Mouse (Mus musculus): ENCODE data around the gene Trmt10a. TPM values are rescaled to one million over a fixed set of nuclear protein-coding genes. Genes with fewer than 3 reads are reported as not detected.

Trmt10a gene
- polyA plus RNA-seq, 1 experiment = 2.6 TPM

DNA sequence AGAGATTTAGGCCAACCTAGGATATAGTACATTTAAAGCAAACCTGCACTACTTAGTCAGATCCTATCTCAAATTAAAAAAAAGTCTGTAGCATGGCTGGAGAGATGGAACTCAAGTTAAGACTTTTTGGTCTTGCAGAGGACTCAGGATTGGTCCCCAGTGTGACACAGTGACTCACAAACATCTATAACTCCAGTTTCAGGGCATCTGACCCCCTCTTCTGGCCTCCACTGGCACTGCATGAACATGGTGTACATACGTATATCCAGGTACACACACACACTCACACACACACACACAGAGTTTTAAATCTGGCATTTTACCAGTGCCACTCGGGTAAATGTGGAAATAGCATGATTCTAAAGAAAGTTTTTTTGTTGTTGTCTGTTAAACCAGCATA is 5.6 kb downstream of the Trmt10a start:
- TF ChIP-seq CTCF (IDR thresholded peaks at IDR 0.05; ENCODE audit: low read depth, low read length) (no peak), POLR2A (IDR thresholded peaks at IDR 0.05; ENCODE audit: borderline replicate concordance, low read depth, low read length) (no peak)
- H3K4me3 ChIP-seq (ENCODE audit: insufficient read depth, low read length) = no peak overlapping the region

DNA sequence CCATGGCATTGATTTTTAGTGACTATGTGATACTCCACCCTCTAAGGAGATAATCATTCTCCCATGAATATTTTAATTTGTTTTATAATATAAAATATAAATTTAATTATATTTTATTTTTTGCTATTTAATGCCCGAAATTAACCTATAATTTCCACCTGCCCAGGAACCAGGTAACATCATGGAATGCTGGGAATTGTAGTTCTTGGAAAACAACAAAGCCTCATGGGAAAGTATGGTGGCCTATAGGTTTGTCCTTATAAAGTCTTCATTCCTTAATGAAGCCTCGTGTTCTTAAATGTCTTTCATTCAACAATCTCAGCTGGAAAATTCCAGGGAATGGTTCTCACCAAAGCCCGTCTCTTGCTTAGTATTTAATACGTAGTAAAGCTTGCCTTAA is 11.8 kb downstream of the Trmt10a start:
- no peaks in the 10 kb centered on the region for H3K4me1 ChIP-seq (ENCODE audit: control insufficient read depth, insufficient read depth, low read length)
- no peak overlapping the region for H3K4me3 ChIP-seq (ENCODE audit: insufficient read depth, low read length)
- no peak for TF ChIP-seq CTCF (IDR thresholded peaks at IDR 0.05; ENCODE audit: low read depth, low read length)
- no peak for TF ChIP-seq POLR2A (IDR thresholded peaks at IDR 0.05; ENCODE audit: borderline replicate concordance, low read depth, low read length)
- H3K27ac ChIP-seq (ENCODE audit: insufficient read depth, low read depth, low read length) = no peak overlapping the region

More for the DNA sequence above, 5.6 kb downstream of the Trmt10a start:
- H3K4me1 ChIP-seq (ENCODE audit: control insufficient read depth, insufficient read depth, low read length) = no peaks in the 10 kb centered on the region
- no peak overlapping the region for H3K27ac ChIP-seq (ENCODE audit: insufficient read depth, low read depth, low read length)

DNA sequence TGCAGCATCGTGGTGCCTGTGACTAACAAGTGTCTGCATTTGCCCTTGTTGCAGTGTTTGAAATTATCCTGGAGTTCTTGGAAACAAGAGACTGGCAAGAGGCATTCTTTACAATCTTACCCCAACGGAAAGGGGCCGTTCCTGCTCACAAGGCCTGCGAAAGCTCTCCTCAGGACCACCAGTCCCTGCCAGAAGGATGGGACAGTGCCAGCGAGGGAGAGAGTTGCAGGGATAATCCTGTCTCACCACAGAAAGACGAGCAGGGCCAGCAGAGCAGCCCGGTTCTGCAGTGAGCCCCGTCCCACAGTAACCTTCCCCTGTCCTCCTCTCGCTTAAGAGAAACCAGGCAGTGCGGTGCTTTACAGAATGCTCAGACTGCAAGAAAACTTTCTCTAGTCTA is 13.4 kb downstream of the Trmt10a start:
- no peak overlapping the region for H3K4me3 ChIP-seq (ENCODE audit: insufficient read depth, low read length)
- no peak overlapping the region for H3K27ac ChIP-seq (ENCODE audit: insufficient read depth, low read depth, low read length)
- peaks cover 5% of the 10 kb centered on the region for H3K4me1 ChIP-seq (ENCODE audit: control insufficient read depth, insufficient read depth, low read length)
- TF ChIP-seq CTCF (IDR thresholded peaks at IDR 0.05; ENCODE audit: low read depth, low read length) (no peak), POLR2A (IDR thresholded peaks at IDR 0.05; ENCODE audit: borderline replicate concordance, low read depth, low read length) (no peak)

DNA sequence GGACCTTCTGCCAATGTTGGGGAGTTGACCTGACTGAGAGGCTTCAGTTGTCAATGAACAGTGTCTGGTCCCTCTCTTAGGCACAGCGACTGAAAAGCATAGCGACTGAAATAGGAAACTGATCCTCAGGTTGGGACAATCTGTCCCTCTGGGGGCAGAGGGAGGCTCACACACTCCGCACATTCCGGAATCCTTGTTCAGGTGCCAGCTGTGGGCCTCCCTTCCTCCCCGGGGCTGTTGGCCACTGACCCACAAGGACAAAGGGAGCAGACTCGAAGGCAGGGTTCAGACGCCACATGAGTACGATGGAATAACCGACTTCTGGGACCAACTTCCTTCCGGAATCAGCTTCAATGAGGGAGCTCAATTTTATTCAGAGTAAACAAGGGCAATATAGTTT is 18.4 kb downstream of the Trmt10a start:
- Histone ChIP-seq H3K4me3 (ENCODE audit: insufficient read depth, low read length) (no peak overlapping the region), H3K27ac (ENCODE audit: insufficient read depth, low read depth, low read length) (no peak overlapping the region), H3K4me1 (ENCODE audit: control insufficient read depth, insufficient read depth, low read length) (peaks cover 5% of the 10 kb centered on the region)
- TF ChIP-seq POLR2A (IDR thresholded peaks at IDR 0.05; ENCODE audit: borderline replicate concordance, low read depth, low read length) = no peak
- no peak for TF ChIP-seq CTCF (IDR thresholded peaks at IDR 0.05; ENCODE audit: low read depth, low read length)

DNA sequence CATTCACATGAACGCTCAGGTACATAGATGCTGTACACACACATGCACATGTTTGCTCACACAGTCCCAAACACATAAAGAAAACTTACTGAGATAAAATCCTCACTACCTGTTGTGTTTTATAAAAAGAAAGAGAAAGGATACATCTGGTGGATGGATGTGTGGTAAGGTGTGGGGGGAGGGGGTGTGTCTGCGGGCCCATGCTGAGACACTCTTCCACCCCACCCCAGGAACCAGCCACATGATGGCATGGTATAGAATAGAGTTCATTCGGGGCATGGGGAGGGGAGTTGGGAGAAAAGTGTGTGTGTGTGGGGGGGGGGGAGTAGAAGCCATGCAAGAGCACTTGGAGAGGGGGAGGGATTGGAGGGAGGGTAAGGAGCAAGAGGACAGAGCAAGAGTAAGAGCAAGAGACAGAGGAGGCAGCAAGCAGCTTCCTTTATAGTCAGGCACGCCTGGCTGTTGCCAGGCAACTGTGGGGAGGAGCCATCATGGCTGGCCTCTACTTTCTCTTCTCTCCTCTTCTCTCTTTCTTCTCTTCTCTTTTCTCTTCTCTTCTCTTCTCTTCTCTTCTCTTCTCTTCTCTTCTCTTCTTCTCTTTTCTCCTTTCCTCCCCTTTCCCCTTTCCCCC is 19.4 kb downstream of the Trmt10a start:
- Histone ChIP-seq H3K4me1 (ENCODE audit: control insufficient read depth, insufficient read depth, low read length) (peaks cover 5% of the 10 kb centered on the region), H3K27ac (ENCODE audit: insufficient read depth, low read depth, low read length) (no peak overlapping the region), H3K4me3 (ENCODE audit: insufficient read depth, low read length) (no peak overlapping the region)
- TF ChIP-seq CTCF (IDR thresholded peaks at IDR 0.05; ENCODE audit: low read depth, low read length) (no peak), POLR2A (IDR thresholded peaks at IDR 0.05; ENCODE audit: borderline replicate concordance, low read depth, low read length) (no peak)

DNA sequence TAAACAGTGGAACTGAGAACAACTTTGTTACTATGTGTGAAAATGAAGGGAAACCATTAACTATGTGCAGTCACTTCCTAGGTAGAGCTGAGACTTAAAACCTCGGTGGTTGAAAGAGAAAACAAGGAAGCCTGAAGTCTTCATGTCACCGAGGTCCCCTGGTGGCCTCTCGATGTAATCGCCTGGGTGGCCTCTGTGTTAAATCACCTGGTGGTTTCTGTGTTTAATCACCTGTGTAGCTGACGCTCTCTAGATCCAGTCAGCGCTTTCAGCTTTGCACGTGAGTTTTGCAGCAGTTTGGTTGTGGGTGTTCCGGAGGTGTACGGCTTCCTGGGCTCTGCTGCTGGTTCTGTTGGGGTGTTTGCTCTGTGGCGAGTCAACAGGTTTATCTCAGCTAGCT is 30.0 kb downstream of the Trmt10a start:
- TF ChIP-seq CTCF (IDR thresholded peaks at IDR 0.05; ENCODE audit: low read depth, low read length) = no peak
- TF ChIP-seq POLR2A (IDR thresholded peaks at IDR 0.05; ENCODE audit: borderline replicate concordance, low read depth, low read length) = no peak
- Histone ChIP-seq H3K4me3 (ENCODE audit: insufficient read depth, low read length) (no peak overlapping the region), H3K27ac (ENCODE audit: insufficient read depth, low read depth, low read length) (no peak overlapping the region), H3K4me1 (ENCODE audit: control insufficient read depth, insufficient read depth, low read length) (no peaks in the 10 kb centered on the region)

DNA sequence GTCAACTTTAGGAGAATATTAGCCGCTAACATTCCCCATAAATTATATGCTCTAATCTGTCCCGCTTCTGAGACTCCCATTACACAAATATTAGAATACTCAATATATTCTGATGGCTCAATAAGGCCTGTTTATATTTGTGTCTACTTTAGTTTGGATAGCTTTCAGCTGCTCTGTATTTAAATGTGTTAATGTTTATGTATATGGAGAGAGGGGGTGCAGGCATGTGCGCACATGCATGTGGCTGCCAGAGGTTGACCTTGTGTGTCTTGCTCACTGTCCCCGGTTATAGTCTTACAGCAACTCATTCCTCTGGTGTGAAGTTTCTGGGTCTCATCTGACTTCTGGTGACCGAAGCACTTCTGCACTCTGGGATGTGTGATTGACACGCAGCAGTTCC is 32.3 kb downstream of the Trmt10a start:
- no peak overlapping the region for H3K4me3 ChIP-seq (ENCODE audit: insufficient read depth, low read length)
- no peak overlapping the region for H3K27ac ChIP-seq (ENCODE audit: insufficient read depth, low read depth, low read length)
- no peaks in the 10 kb centered on the region for H3K4me1 ChIP-seq (ENCODE audit: control insufficient read depth, insufficient read depth, low read length)
- TF ChIP-seq CTCF (IDR thresholded peaks at IDR 0.05; ENCODE audit: low read depth, low read length) = no peak
- TF ChIP-seq POLR2A (IDR thresholded peaks at IDR 0.05; ENCODE audit: borderline replicate concordance, low read depth, low read length) = no peak

DNA sequence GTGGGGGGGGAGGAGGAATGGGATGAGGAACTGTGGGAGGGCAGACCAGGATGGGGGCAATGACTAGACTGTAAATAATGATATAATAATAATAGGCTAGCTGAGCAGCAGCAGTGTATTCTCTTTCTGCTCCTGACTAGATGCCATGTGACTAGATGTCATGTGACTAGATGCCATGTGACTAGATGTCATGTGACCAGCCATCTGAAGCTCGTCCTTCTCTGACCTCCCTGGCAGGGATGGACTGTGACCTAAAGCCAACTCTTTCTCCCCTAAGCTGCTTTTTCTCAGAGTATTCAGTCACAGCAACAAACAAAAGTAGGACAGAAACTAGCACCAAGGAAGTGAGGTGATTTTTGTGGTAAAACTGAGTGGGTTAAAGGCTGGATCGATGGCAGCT is 38.8 kb downstream of the Trmt10a start:
- Histone ChIP-seq H3K27ac (ENCODE audit: insufficient read depth, low read depth, low read length) (no peak overlapping the region), H3K4me3 (ENCODE audit: insufficient read depth, low read length) (no peak overlapping the region), H3K4me1 (ENCODE audit: control insufficient read depth, insufficient read depth, low read length) (peaks cover 5% of the 10 kb centered on the region)
- TF ChIP-seq POLR2A (IDR thresholded peaks at IDR 0.05; ENCODE audit: borderline replicate concordance, low read depth, low read length) = no peak
- TF ChIP-seq CTCF (IDR thresholded peaks at IDR 0.05; ENCODE audit: low read depth, low read length) = no peak

DNA sequence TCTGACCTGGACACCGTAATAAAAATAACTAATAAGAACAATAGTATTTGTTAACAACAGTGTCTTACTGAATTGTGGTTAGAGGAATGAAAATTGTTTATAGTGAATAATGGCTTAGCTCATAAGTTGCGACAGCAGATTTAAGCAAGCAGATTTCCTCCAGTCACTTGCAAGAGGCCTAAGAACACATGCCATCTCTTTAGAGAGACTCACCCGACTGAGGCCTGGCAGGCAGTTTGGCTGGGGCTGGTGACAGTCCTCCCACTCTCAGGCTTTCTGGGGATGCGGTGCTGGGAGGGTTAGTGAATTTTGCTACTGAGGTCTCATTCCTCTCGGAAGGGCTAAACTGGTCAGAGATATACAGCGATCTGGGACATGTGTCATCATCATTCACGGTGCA is 40.1 kb downstream of the Trmt10a start:
- Histone ChIP-seq H3K4me1 (ENCODE audit: control insufficient read depth, insufficient read depth, low read length) (peaks cover 5% of the 10 kb centered on the region), H3K4me3 (ENCODE audit: insufficient read depth, low read length) (no peak overlapping the region), H3K27ac (ENCODE audit: insufficient read depth, low read depth, low read length) (no peak overlapping the region)
- TF ChIP-seq CTCF (IDR thresholded peaks at IDR 0.05; ENCODE audit: low read depth, low read length) (no peak), POLR2A (IDR thresholded peaks at IDR 0.05; ENCODE audit: borderline replicate concordance, low read depth, low read length) (no peak)

DNA sequence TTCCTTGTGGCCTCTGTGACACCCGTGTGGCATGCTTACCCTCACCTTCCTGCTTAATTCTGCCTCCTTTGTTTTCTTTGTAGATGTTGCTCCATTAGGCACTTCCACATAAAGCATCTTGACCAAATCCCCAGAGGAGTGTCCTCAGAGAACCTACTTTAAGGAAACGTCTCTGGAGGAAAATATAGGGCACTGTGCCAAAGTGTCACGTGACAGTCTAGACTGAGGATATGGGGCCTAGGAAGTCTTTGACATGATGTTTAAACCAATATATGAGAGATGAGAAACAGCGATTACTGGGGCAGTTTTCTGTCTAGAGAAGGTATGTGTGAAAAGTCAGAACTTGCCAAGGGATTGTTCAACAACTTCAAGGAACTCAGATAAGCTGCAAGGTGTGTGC is 42.0 kb downstream of the Trmt10a start:
- TF ChIP-seq POLR2A (IDR thresholded peaks at IDR 0.05; ENCODE audit: borderline replicate concordance, low read depth, low read length) = no peak
- no peak for TF ChIP-seq CTCF (IDR thresholded peaks at IDR 0.05; ENCODE audit: low read depth, low read length)
- no peak overlapping the region for H3K27ac ChIP-seq (ENCODE audit: insufficient read depth, low read depth, low read length)
- no peak overlapping the region for H3K4me3 ChIP-seq (ENCODE audit: insufficient read depth, low read length)
- H3K4me1 ChIP-seq (ENCODE audit: control insufficient read depth, insufficient read depth, low read length) = peaks cover 5% of the 10 kb centered on the region

Measured in bone marrow macrophage, adult 2 months (primary cell).